Mouse (Mus musculus): ENCODE measurements around the gene Rai14. TPM values are rescaled to one million over a fixed set of nuclear protein-coding genes. Genes with fewer than 3 reads are reported as not detected.

Rai14 gene
- polyA plus RNA-seq, 1 experiment from 2014 or later, result 4.6 TPM

- no peaks in the 10 kb centered on the region for H3K9me3 ChIP-seq (replicated peaks)
- no peak overlapping the region for H3K9ac ChIP-seq
- ATAC-seq (ENCODE audit: insufficient read depth), result no peak
- 56% methylated on average over 6 of the region's 6 CpGs for WGBS (ENCODE audit: insufficient replicate concordance)
- no peak overlapping the region for H3K4me3 ChIP-seq (replicated peaks)
- no peaks in the 10 kb centered on the region for H3K27me3 ChIP-seq
- no peaks in the 10 kb centered on the region for H3K4me1 ChIP-seq (replicated peaks)
- no peak overlapping the region for H3K27ac ChIP-seq (replicated peaks)
- no peaks in the 10 kb centered on the region for H3K36me3 ChIP-seq (replicated peaks)
- no peak overlapping the region for H3K4me2 ChIP-seq
These were observed 98.4 kb downstream of the Rai14 start for GRCm38 (mm10) chr15:10616001-10616400.

- Histone ChIP-seq H3K4me3 (replicated peaks) (no peak overlapping the region), H3K27me3 (no peaks in the 10 kb centered on the region), H3K36me3 (replicated peaks) (no peaks in the 10 kb centered on the region), H3K27ac (replicated peaks) (no peak overlapping the region), H3K9me3 (replicated peaks) (no peaks in the 10 kb centered on the region), H3K4me1 (replicated peaks) (no peaks in the 10 kb centered on the region), H3K9ac (no peak overlapping the region), H3K4me2 (no peak overlapping the region)
- ATAC-seq (ENCODE audit: insufficient read depth), result no peak
- 80% methylated on average over 9 of the region's 9 CpGs for WGBS (ENCODE audit: insufficient replicate concordance)
These were observed 103.4 kb downstream of the Rai14 start for GRCm38 (mm10) chr15:10611040-10611439.

- WGBS (ENCODE audit: insufficient replicate concordance), result 79% methylated on average over 4 of the region's 4 CpGs
- no peak overlapping the region for H3K27ac ChIP-seq (replicated peaks)
- no peaks in the 10 kb centered on the region for H3K27me3 ChIP-seq
- ATAC-seq (ENCODE audit: insufficient read depth), result no peak
- peaks cover 7% of the 10 kb centered on the region; the same call in 1 of the 2 replicates for H3K36me3 ChIP-seq (replicated peaks)
- no peaks in the 10 kb centered on the region for H3K4me1 ChIP-seq (replicated peaks)
- H3K4me3 ChIP-seq (replicated peaks), result no peak overlapping the region
- H3K4me2 ChIP-seq, result no peak overlapping the region
- H3K9ac ChIP-seq, result no peak overlapping the region
- H3K9me3 ChIP-seq (replicated peaks), result no peaks in the 10 kb centered on the region
These were observed 105.3 kb downstream of the Rai14 start for GRCm38 (mm10) chr15:10609107-10609506.

- Histone ChIP-seq H3K27me3 (no peaks in the 10 kb centered on the region), H3K9me3 (replicated peaks) (no peaks in the 10 kb centered on the region), H3K27ac (replicated peaks) (no peak overlapping the region), H3K4me3 (replicated peaks) (no peak overlapping the region), H3K36me3 (replicated peaks) (peaks cover 10% of the 10 kb centered on the region; the same call in 1 of the 2 replicates), H3K9ac (no peak overlapping the region), H3K4me2 (no peak overlapping the region), H3K4me1 (replicated peaks) (no peaks in the 10 kb centered on the region)
- WGBS (ENCODE audit: insufficient replicate concordance), result 68% methylated on average over 6 of the region's 6 CpGs
- ATAC-seq (ENCODE audit: insufficient read depth), result no peak
These were observed 105.8 kb downstream of the Rai14 start for GRCm38 (mm10) chr15:10608508-10609098.

GRCm38 (mm10) chr15:10599413-10599812 is 115.0 kb downstream of the Rai14 start:
- Histone ChIP-seq H3K4me1 (replicated peaks) (no peaks in the 10 kb centered on the region), H3K4me2 (no peak overlapping the region), H3K36me3 (replicated peaks) (0 out of 2 replicates have a peak, but pooled peaks cover 4% of the 10 kb centered on the region), H3K9ac (no peak overlapping the region), H3K27me3 (no peaks in the 10 kb centered on the region), H3K4me3 (replicated peaks) (no peak overlapping the region), H3K9me3 (replicated peaks) (no peaks in the 10 kb centered on the region), H3K27ac (replicated peaks) (no peak overlapping the region)
- WGBS (ENCODE audit: insufficient replicate concordance), result 47% methylated on average over 7 of the region's 7 CpGs
- ATAC-seq (ENCODE audit: insufficient read depth), result no peak

- Histone ChIP-seq H3K9me3 (replicated peaks) (no peaks in the 10 kb centered on the region), H3K27me3 (no peaks in the 10 kb centered on the region), H3K9ac (no peak overlapping the region), H3K4me3 (replicated peaks) (no peak overlapping the region), H3K4me1 (replicated peaks) (no peaks in the 10 kb centered on the region), H3K4me2 (no peak overlapping the region), H3K36me3 (replicated peaks) (no peaks in the 10 kb centered on the region), H3K27ac (replicated peaks) (no peak overlapping the region)
- ATAC-seq (ENCODE audit: insufficient read depth), result no peak
- WGBS (ENCODE audit: insufficient replicate concordance), result 72% methylated on average over 16 of the region's 16 CpGs
These were observed 115.9 kb downstream of the Rai14 start for GRCm38 (mm10) chr15:10598259-10599225.

- no peak overlapping the region for H3K4me2 ChIP-seq
- H3K27me3 ChIP-seq, result no peaks in the 10 kb centered on the region
- no peaks in the 10 kb centered on the region for H3K36me3 ChIP-seq (replicated peaks)
- no peak overlapping the region for H3K4me3 ChIP-seq (replicated peaks)
- H3K9ac ChIP-seq, result no peak overlapping the region
- WGBS (ENCODE audit: insufficient replicate concordance), result 72% methylated on average over 9 of the region's 9 CpGs
- no peaks in the 10 kb centered on the region for H3K9me3 ChIP-seq (replicated peaks)
- H3K4me1 ChIP-seq (replicated peaks), result no peaks in the 10 kb centered on the region
- no peak for ATAC-seq (ENCODE audit: insufficient read depth)
- H3K27ac ChIP-seq (replicated peaks), result no peak overlapping the region
These were observed 117.6 kb downstream of the Rai14 start for GRCm38 (mm10) chr15:10596871-10597270.

GRCm38 (mm10) chr15:10595408-10595807 is 119.0 kb downstream of the Rai14 start:
- Histone ChIP-seq H3K27me3 (no peaks in the 10 kb centered on the region), H3K4me1 (replicated peaks) (no peaks in the 10 kb centered on the region), H3K4me3 (replicated peaks) (no peak overlapping the region), H3K9ac (no peak overlapping the region), H3K27ac (replicated peaks) (no peak overlapping the region), H3K9me3 (replicated peaks) (no peaks in the 10 kb centered on the region), H3K4me2 (no peak overlapping the region), H3K36me3 (replicated peaks) (no peaks in the 10 kb centered on the region)
- 70% methylated on average over 6 of the region's 6 CpGs for WGBS (ENCODE audit: insufficient replicate concordance)
- ATAC-seq (ENCODE audit: insufficient read depth), result no peak

- Histone ChIP-seq H3K4me1 (replicated peaks) (no peaks in the 10 kb centered on the region), H3K9ac (no peak overlapping the region), H3K9me3 (replicated peaks) (no peaks in the 10 kb centered on the region), H3K4me2 (no peak overlapping the region), H3K36me3 (replicated peaks) (no peaks in the 10 kb centered on the region), H3K27ac (replicated peaks) (no peak overlapping the region), H3K4me3 (replicated peaks) (no peak overlapping the region), H3K27me3 (no peaks in the 10 kb centered on the region)
- 65% methylated on average over 10 of the region's 10 CpGs for WGBS (ENCODE audit: insufficient replicate concordance)
- no peak for ATAC-seq (ENCODE audit: insufficient read depth)
These were observed 119.5 kb downstream of the Rai14 start for GRCm38 (mm10) chr15:10594910-10595309.

- Histone ChIP-seq H3K27me3 (no peaks in the 10 kb centered on the region), H3K36me3 (replicated peaks) (no peaks in the 10 kb centered on the region), H3K4me2 (no peak overlapping the region), H3K4me3 (replicated peaks) (no peak overlapping the region), H3K27ac (replicated peaks) (no peak overlapping the region), H3K9me3 (replicated peaks) (no peaks in the 10 kb centered on the region), H3K9ac (no peak overlapping the region), H3K4me1 (replicated peaks) (no peaks in the 10 kb centered on the region)
- WGBS (ENCODE audit: insufficient replicate concordance), result 59% methylated on average over 6 of the region's 6 CpGs
- no peak for ATAC-seq (ENCODE audit: insufficient read depth)
These were observed 121.3 kb downstream of the Rai14 start for GRCm38 (mm10) chr15:10593094-10593493.

GRCm38 (mm10) chr15:10586565-10586964 is 127.9 kb downstream of the Rai14 start:
- no peak overlapping the region for H3K4me3 ChIP-seq (replicated peaks)
- WGBS (ENCODE audit: insufficient replicate concordance), result 56% methylated on average over 2 of the region's 2 CpGs
- H3K4me1 ChIP-seq (replicated peaks), result no peaks in the 10 kb centered on the region
- H3K9ac ChIP-seq, result no peak overlapping the region
- no peaks in the 10 kb centered on the region for H3K27me3 ChIP-seq
- H3K36me3 ChIP-seq (replicated peaks), result no peaks in the 10 kb centered on the region
- H3K27ac ChIP-seq (replicated peaks), result no peak overlapping the region
- H3K4me2 ChIP-seq, result no peak overlapping the region
- ATAC-seq (ENCODE audit: insufficient read depth), result no peak
- no peaks in the 10 kb centered on the region for H3K9me3 ChIP-seq (replicated peaks)
